Mouse (Mus musculus) forebrain, postnatal 0 days (tissue): ENCODE measurements around the gene Fbxw8. TPM values are rescaled to one million over a fixed set of nuclear protein-coding genes. Genes with fewer than 3 reads are reported as not detected.

Experiments used
- ATAC-seq: fragments of 200-750 bp; cut with Nextera tagmentation; 2 replicates; pipeline ENCODE4 v1.8.0; 2017; ENCODE audit warnings: mild to moderate bottlenecking, moderate library complexity
- DNase-seq: peaks from one replicate; pipeline ENCODE4 v3.0.0-alpha.2; 2015
- H3K27ac ChIP-seq: fragments of 300-500 bp; sonication (generic); 2 replicates; pipeline ENCODE4 v1.5.1; 2014; ENCODE audit warnings: low read depth, mild to moderate bottlenecking, antibody characterized with exemption, low read length, moderate library complexity, mixed read lengths
- H3K27me3 ChIP-seq: fragments of 300-500 bp; sonication (generic); 2 replicates; pipeline ENCODE4 v1.6.1; 2014; ENCODE audit warnings: mild to moderate bottlenecking, low read length, mixed read lengths; ENCODE audit not compliant: insufficient read depth
- H3K36me3 ChIP-seq: fragments of 300-500 bp; sonication (generic); 2 replicates; pipeline ENCODE4 v1.6.1; 2014; ENCODE audit warnings: mild to moderate bottlenecking, moderate library complexity; ENCODE audit not compliant: insufficient read depth
- H3K4me1 ChIP-seq: fragments of 300-500 bp; sonication (generic); 2 replicates; pipeline ENCODE4 v1.6.1; 2014; ENCODE audit warnings: antibody characterized with exemption; ENCODE audit not compliant: insufficient read depth
- H3K4me2 ChIP-seq: fragments of 300-500 bp; sonication (generic); 2 replicates; pipeline ENCODE4 v1.6.1; 2014; ENCODE audit warnings: low read depth, mild to moderate bottlenecking, moderate library complexity
- H3K4me3 ChIP-seq: fragments of 300-500 bp; sonication (generic); 2 replicates; pipeline ENCODE4 v1.5.1; 2014; ENCODE audit warnings: low read depth, low read length, mixed read lengths
- H3K9ac ChIP-seq: fragments of 300-500 bp; sonication (generic); 2 replicates; pipeline ENCODE4 v1.6.1; 2014; ENCODE audit warnings: mild to moderate bottlenecking
- H3K9me3 ChIP-seq: fragments of 300-500 bp; sonication (generic); 2 replicates; pipeline ENCODE4 v1.6.1; 2016; ENCODE audit warnings: low read length
- CTCF ChIP-seq: sonication (generic); IDR thresholded peaks from 2 replicates; pipeline ENCODE4 v1.5.1; 2016; ENCODE audit warnings: antibody characterized with exemption, control low read depth, low read depth
- WGBS: fragments of 180-500 bp; shearing (Covaris S2); extraction: QIAGEN DNeasy Blood & Tissue Kit; methylation state at CpG from one replicate; pipeline ENCODE4 v1.1.7; 2014; 5-methylcytosine and 5-hydroxymethylcytosine counted together
- polyA plus RNA-seq: library from polyadenylated mRNA; unstranded; fragments of >200 nt; fragmentation: Nextera tagmentation; extraction: Ambion mirVana; gene quantifications from 2 replicates; pipeline ENCODE4 v1.2.1, GENCODE M21; 2015
- total RNA-seq: library from RNA; depleted of rRNA; stranded (reverse); fragments of >200 nt; gene quantifications from 2 replicates; pipeline ENCODE4 v1.2.3, GENCODE M21; 2014

Gene Fbxw8
- total and polyA plus RNA-seq, 2 experiments from 2014 or later: 16.4 to 51.0 TPM

GRCm38 (mm10) chr5:118144770-118145169 is 10.5 kb downstream of the Fbxw8 start:
- Histone ChIP-seq H3K9ac (no peak overlapping the region), H3K4me2 (no peak overlapping the region), H3K9me3 (no peaks in the 10 kb centered on the region), H3K27me3 (no peaks in the 10 kb centered on the region), H3K36me3 (peaks cover 25% of the 10 kb centered on the region), H3K4me1 (peaks cover 13% of the 10 kb centered on the region; the same call in 1 of the 2 replicates), H3K27ac (no peak overlapping the region), H3K4me3 (no peak overlapping the region)
- WGBS: 80% methylated on average over 6 of the region's 6 CpGs
- TF ChIP-seq CTCF: no peak
- DNase-seq: no peak
- ATAC-seq: no peak

- H3K36me3 ChIP-seq: peaks cover 30% of the 10 kb centered on the region
- 84% methylated on average over 4 of the region's 4 CpGs for WGBS
- no peak overlapping the region for H3K27ac ChIP-seq
- no peak for TF ChIP-seq CTCF
- H3K9ac ChIP-seq: no peak overlapping the region
- DNase-seq: no peak
- no peak overlapping the region for H3K4me2 ChIP-seq
- ATAC-seq: no peak
- no peak overlapping the region for H3K4me3 ChIP-seq
- H3K4me1 ChIP-seq: peaks cover 13% of the 10 kb centered on the region; the same call in 1 of the 2 replicates
- no peaks in the 10 kb centered on the region for H3K9me3 ChIP-seq
- no peaks in the 10 kb centered on the region for H3K27me3 ChIP-seq
Measured at GRCm38 (mm10) chr5:118144327-118144726, 10.9 kb downstream of the Fbxw8 start.

GRCm38 (mm10) chr5:118143211-118144026 is 11.8 kb downstream of the Fbxw8 start:
- no peaks in the 10 kb centered on the region for H3K9me3 ChIP-seq
- WGBS: 74% methylated on average over 12 of the region's 12 CpGs
- no peak overlapping the region for H3K27ac ChIP-seq
- no peak for TF ChIP-seq CTCF
- no peak overlapping the region for H3K4me2 ChIP-seq
- H3K36me3 ChIP-seq: peaks cover 31% of the 10 kb centered on the region
- H3K27me3 ChIP-seq: no peaks in the 10 kb centered on the region
- no peak overlapping the region for H3K4me3 ChIP-seq
- H3K9ac ChIP-seq: no peak overlapping the region
- no peak for ATAC-seq
- no peak for DNase-seq
- H3K4me1 ChIP-seq: peaks cover 13% of the 10 kb centered on the region; the same call in 1 of the 2 replicates

- ATAC-seq (no peak), DNase-seq (no peak)
- Histone ChIP-seq H3K4me2 (no peak overlapping the region), H3K36me3 (peaks cover 34% of the 10 kb centered on the region), H3K4me3 (no peak overlapping the region), H3K9ac (no peak overlapping the region), H3K27me3 (no peaks in the 10 kb centered on the region), H3K27ac (no peak overlapping the region), H3K9me3 (no peaks in the 10 kb centered on the region), H3K4me1 (peaks cover 13% of the 10 kb centered on the region; the same call in 1 of the 2 replicates)
- 91% methylated on average over 8 of the region's 8 CpGs for WGBS
- no peak for TF ChIP-seq CTCF
Measured at GRCm38 (mm10) chr5:118142471-118142870, 12.8 kb downstream of the Fbxw8 start.

GRCm38 (mm10) chr5:118139630-118140029 is 15.6 kb downstream of the Fbxw8 start:
- no peak for DNase-seq
- Histone ChIP-seq H3K4me2 (no peak overlapping the region), H3K36me3 (peaks cover 38% of the 10 kb centered on the region), H3K9me3 (no peaks in the 10 kb centered on the region), H3K9ac (no peak overlapping the region), H3K27me3 (no peaks in the 10 kb centered on the region), H3K4me1 (no peaks in the 10 kb centered on the region), H3K27ac (no peak overlapping the region), H3K4me3 (no peak overlapping the region)
- no peak for TF ChIP-seq CTCF
- 84% methylated on average over 8 of the region's 8 CpGs for WGBS
- ATAC-seq: no peak

- Histone ChIP-seq H3K4me3 (no peak overlapping the region), H3K4me2 (no peak overlapping the region), H3K36me3 (peaks cover 26% of the 10 kb centered on the region), H3K27me3 (no peaks in the 10 kb centered on the region), H3K4me1 (no peaks in the 10 kb centered on the region), H3K9me3 (no peaks in the 10 kb centered on the region), H3K27ac (no peak overlapping the region), H3K9ac (no peak overlapping the region)
- 85% methylated on average over 5 of the region's 5 CpGs for WGBS
- no peak for TF ChIP-seq CTCF
- DNase-seq: no peak
- ATAC-seq: no peak
Measured at GRCm38 (mm10) chr5:118136391-118136790, 18.9 kb downstream of the Fbxw8 start.

GRCm38 (mm10) chr5:118128651-118129050 is 26.6 kb downstream of the Fbxw8 start:
- ATAC-seq (no peak), DNase-seq (no peak)
- H3K36me3 ChIP-seq: peaks cover 32% of the 10 kb centered on the region
- H3K9ac ChIP-seq: no peak overlapping the region
- no peak overlapping the region for H3K27ac ChIP-seq
- WGBS: 68% methylated on average over 9 of the region's 9 CpGs
- TF ChIP-seq CTCF: peak; percentile 17; the same call in 1 of the 2 replicates
- no peaks in the 10 kb centered on the region for H3K27me3 ChIP-seq
- no peaks in the 10 kb centered on the region; the same call in 1 of the 2 replicates for H3K4me1 ChIP-seq
- H3K4me3 ChIP-seq: no peak overlapping the region
- H3K4me2 ChIP-seq: no peak overlapping the region
- no peaks in the 10 kb centered on the region for H3K9me3 ChIP-seq
